Mouse (Mus musculus) liver, embryonic 14.5 days (tissue): ENCODE data around the gene Gm21981. TPM values are rescaled to one million over a fixed set of nuclear protein-coding genes. Genes with fewer than 3 reads are reported as not detected.

Experiments
- ATAC-seq: fragments of 200-750 bp; cut with Nextera tagmentation; 2 replicates; pipeline ENCODE4 v1.8.0; 2017; ENCODE audit warnings: moderate number of reproducible peaks, mild to moderate bottlenecking, moderate library complexity; ENCODE audit not compliant: insufficient read depth
- DNase-seq, 3 experiments: peaks; one replicate each; pipeline ENCODE4 v3.0.0-alpha.2; 2012 to 2013; ENCODE audit warnings: low read depth in 3 of 3, low spot score in 3 of 3
- H3K27ac ChIP-seq: fragments of 300-500 bp; sonication (generic); 2 replicates; pipeline ENCODE4 v1.5.1; 2014; ENCODE audit warnings: moderate library complexity, mild to moderate bottlenecking, control low read depth, inconsistent platforms
- H3K27me3 ChIP-seq: fragments of 300-500 bp; sonication (generic); 2 replicates; pipeline ENCODE4 v1.6.1; 2014; ENCODE audit warnings: mild to moderate bottlenecking, low read length, moderate library complexity; ENCODE audit not compliant: control insufficient read depth, insufficient read depth
- H3K36me3 ChIP-seq: fragments of 300-500 bp; sonication (generic); replicated peaks from 2 replicates; pipeline ENCODE4 v1.6.1; 2014; ENCODE audit warnings: low read depth; ENCODE audit not compliant: control insufficient read depth, insufficient read depth
- H3K4me1 ChIP-seq, 2 experiments: fragments of 200-500 bp in 1 of 2; fragments of 300-500 bp in 1 of 2; sonication (generic) in 1 of 2; replicated peaks; 2 replicates each; pipeline ENCODE4 v1.6.1; 2012 to 2014; ENCODE audit warnings: antibody characterized with exemption in 1 of 2, inconsistent platforms in 1 of 2, low read length in 1 of 2; ENCODE audit not compliant: control insufficient read depth in 2 of 2, insufficient read depth in 2 of 2
- H3K4me2 ChIP-seq: fragments of 300-500 bp; sonication (generic); 2 replicates; pipeline ENCODE4 v1.6.1; 2014; ENCODE audit warnings: low read depth, mild to moderate bottlenecking, control low read depth, moderate library complexity
- H3K4me3 ChIP-seq, 2 experiments: fragments of 200-500 bp in 1 of 2; fragments of 300-500 bp in 1 of 2; sonication (generic) in 1 of 2; 2 replicates each; pipeline ENCODE4 v1.5.1; 2012 to 2014; ENCODE audit warnings: low read depth in 2 of 2, low read length in 2 of 2, mild to moderate bottlenecking in 2 of 2, control low read depth in 1 of 2, inconsistent platforms in 1 of 2, moderate library complexity in 1 of 2; ENCODE audit not compliant: insufficient read depth in 1 of 2
- H3K9ac ChIP-seq: fragments of 300-500 bp; sonication (generic); replicated peaks from 2 replicates; pipeline ENCODE4 v1.6.1; 2014; ENCODE audit warnings: mild to moderate bottlenecking, control low read depth, moderate library complexity
- H3K9me3 ChIP-seq: fragments of 300-500 bp; sonication (generic); 2 replicates; pipeline ENCODE4 v1.6.1; 2016; ENCODE audit warnings: low read length, mixed read lengths; ENCODE audit not compliant: control insufficient read depth
- CTCF ChIP-seq: IDR thresholded peaks from 2 replicates; pipeline ENCODE4 v1.5.1; 2016; ENCODE audit warnings: antibody characterized with exemption, low read depth, control low read depth
- EP300 ChIP-seq: IDR thresholded peaks from 2 replicates; pipeline ENCODE4 v1.6.1; 2016; ENCODE audit warnings: antibody characterized with exemption, low read depth
- WGBS: fragments of 180-500 bp; shearing (Covaris S2); extraction: QIAGEN DNeasy Blood & Tissue Kit; methylation state at CpG from one replicate; pipeline ENCODE4 v1.1.7; 2014; ENCODE audit not compliant: insufficient replicate concordance; 5-methylcytosine and 5-hydroxymethylcytosine counted together
- polyA plus RNA-seq, 2 experiments: library from polyadenylated mRNA; depleted of rRNA in 1 of 2; stranded (reverse) in 1 of 2; unstranded in 1 of 2; fragments of >200 nt; fragmentation: Nextera tagmentation in 1 of 2; extraction: Ambion mirVana in 1 of 2; gene quantifications; 2 replicates each; pipeline versions ENCODE4 v1.2.1 to v1.2.3; 2012 to 2014

Gm21981 gene
- polyA plus RNA-seq, 2 experiments: 0.32 TPM; not detected in 1

DNA sequence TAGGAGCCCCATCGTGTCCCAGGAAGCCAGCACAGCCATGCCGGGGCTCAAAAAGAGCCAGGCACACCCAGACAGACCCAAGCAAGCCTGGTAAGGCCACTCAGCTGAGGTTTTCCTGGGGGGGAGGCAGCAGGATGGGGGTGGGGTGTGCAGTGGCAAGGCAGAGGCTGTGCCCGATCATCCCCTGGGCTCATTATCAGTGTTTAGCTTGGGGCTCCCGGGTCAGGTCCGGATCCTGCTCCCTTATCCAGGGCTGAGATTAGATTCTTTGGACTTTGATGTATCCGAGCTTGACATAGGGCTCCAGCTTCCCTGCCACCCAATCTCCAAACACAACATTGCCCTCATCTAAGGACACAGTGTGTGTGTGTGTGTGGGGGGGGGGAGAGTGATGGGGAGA, 17.6 kb upstream of the Gm21981 start:
- Histone ChIP-seq H3K36me3 (no peaks in the 10 kb centered on the region), H3K4me1 (0 out of 4 replicates have a peak, but pooled peaks cover 0 to 4% of the 10 kb centered on the region in 2 experiments), H3K27ac (no peak overlapping the region), H3K27me3 (no peaks in the 10 kb centered on the region), H3K4me2 (no peak overlapping the region), H3K9ac (no peak overlapping the region), H3K4me3 (no peak overlapping the region), H3K9me3 (no peaks in the 10 kb centered on the region)
- ATAC-seq (no peak), DNase-seq (no peak)
- 35% methylated on average over 6 of the region's 6 CpGs for WGBS
- no peak for TF ChIP-seq EP300
- TF ChIP-seq CTCF: no peak

DNA sequence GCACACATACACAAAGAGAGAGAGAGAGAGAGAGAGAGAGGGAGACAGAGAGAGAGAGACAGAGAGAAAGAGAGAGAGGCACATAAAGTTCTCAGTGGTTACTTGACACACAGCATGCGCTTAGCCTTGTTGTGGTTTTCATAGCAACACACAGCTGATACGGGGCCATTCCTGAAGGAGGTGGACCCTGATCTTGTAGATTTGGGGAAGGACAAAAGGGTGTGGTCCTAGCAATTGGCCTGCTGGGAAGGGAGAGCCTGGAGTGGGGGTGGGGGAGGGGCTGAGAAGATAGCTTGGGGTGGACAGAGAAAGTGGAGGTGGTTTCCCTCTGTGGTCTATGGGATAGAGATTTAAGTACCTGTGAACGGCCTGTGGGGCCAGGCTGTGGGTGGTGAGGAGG, 15.8 kb upstream of the Gm21981 start:
- Histone ChIP-seq H3K9ac (no peak overlapping the region), H3K4me1 (0 out of 4 replicates have a peak, but pooled peaks cover 0 to 4% of the 10 kb centered on the region in 2 experiments), H3K36me3 (no peaks in the 10 kb centered on the region), H3K27ac (no peak overlapping the region), H3K9me3 (no peaks in the 10 kb centered on the region), H3K4me3 (no peak overlapping the region), H3K27me3 (no peaks in the 10 kb centered on the region), H3K4me2 (no peak overlapping the region)
- TF ChIP-seq EP300 (no peak), CTCF (no peak)
- no peak for ATAC-seq
- no peak for DNase-seq
- 15% methylated on average over 3 of the region's 3 CpGs for WGBS

DNA sequence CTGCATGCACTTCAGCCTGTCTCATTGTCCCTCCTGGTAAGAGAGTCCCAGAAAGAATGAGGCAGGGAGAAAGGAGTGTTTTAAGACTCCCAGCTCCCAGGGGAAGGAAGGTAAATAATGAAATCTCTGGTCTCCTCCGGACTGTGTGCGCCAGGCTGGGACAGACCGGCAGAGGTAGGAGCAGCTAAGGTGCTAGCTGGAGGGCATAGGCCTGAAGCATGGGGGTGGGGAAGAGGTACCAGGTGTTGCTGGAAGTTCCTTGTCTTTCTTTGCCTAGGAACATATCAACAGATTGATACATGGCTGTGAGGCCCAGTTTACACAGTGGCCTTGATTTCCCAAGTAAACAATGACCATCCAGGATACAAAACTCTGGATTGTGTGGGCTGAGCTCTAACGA, 14.7 kb upstream of the Gm21981 start:
- no peak overlapping the region for H3K9ac ChIP-seq
- TF ChIP-seq CTCF (no peak), EP300 (no peak)
- H3K4me3 ChIP-seq: no peak overlapping the region
- no peak overlapping the region for H3K4me2 ChIP-seq
- H3K9me3 ChIP-seq: no peaks in the 10 kb centered on the region
- ATAC-seq: no peak
- H3K27me3 ChIP-seq: peaks cover 4% of the 10 kb centered on the region
- WGBS: 59% methylated on average over 4 of the region's 4 CpGs
- H3K27ac ChIP-seq: no peak overlapping the region
- H3K36me3 ChIP-seq: no peaks in the 10 kb centered on the region
- H3K4me1 ChIP-seq: 0 out of 4 replicates have a peak, but pooled peaks cover 0 to 4% of the 10 kb centered on the region in 2 experiments
- no peak for DNase-seq

DNA sequence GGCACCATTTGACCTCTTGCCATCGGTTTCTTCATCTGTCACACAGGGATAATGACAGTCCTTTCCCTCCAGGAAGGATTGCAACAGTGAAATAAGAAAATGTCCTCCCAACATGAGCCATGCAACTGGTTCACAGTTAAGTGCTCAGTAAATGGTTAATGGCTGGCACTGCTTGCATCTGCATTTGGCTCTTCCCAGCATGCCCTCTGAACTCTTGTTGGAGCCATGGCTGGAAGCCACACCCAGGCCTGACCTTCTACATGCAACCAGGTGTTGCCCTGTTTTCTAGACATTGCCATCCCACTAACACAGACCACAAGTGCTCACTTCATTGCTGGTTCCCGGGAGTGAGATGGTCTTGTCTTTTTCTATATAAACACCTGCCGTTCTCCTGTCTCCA, 13.7 kb upstream of the Gm21981 start:
- no peak overlapping the region for H3K27ac ChIP-seq
- H3K4me2 ChIP-seq: no peak overlapping the region
- no peak for ATAC-seq
- H3K36me3 ChIP-seq: no peaks in the 10 kb centered on the region
- TF ChIP-seq EP300: no peak
- TF ChIP-seq CTCF: no peak
- no peak overlapping the region for H3K9ac ChIP-seq
- 0 out of 4 replicates have a peak, but pooled peaks cover 0 to 4% of the 10 kb centered on the region in 2 experiments for H3K4me1 ChIP-seq
- no peaks in the 10 kb centered on the region for H3K9me3 ChIP-seq
- no peak overlapping the region for H3K4me3 ChIP-seq
- 58% methylated on average over 3 of the region's 3 CpGs for WGBS
- H3K27me3 ChIP-seq: peaks cover 9% of the 10 kb centered on the region
- no peak for DNase-seq

DNA sequence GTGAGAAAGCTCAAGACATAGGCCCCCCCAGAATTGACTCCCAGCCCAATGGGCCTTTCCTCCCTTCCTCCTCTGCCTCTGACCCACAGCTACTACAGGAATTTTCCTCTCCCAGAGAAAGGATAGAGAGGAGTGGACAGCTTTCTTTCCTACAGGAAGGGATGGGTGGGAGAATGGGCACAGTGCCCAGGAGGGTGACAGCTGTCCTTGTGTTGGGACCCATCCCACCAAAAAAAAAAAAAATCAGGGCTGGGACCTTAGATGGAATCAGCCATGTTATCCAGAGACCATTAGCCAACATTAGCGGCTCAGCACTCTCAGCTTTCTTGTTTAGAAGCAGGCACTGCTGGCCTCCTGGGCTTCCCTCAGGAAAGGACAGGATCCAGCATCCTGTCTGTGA, 11.9 kb upstream of the Gm21981 start:
- TF ChIP-seq CTCF: no peak
- no peak for TF ChIP-seq EP300
- WGBS: 41% methylated on average over 1 of the region's 1 CpGs
- DNase-seq (no peak), ATAC-seq (no peak)
- Histone ChIP-seq H3K4me3 (no peak overlapping the region), H3K4me2 (no peak overlapping the region), H3K27me3 (peaks cover 15% of the 10 kb centered on the region), H3K4me1 (0 out of 4 replicates have a peak, but pooled peaks cover 0 to 2% of the 10 kb centered on the region in 2 experiments), H3K9me3 (no peaks in the 10 kb centered on the region), H3K27ac (no peak overlapping the region), H3K36me3 (no peaks in the 10 kb centered on the region), H3K9ac (no peak overlapping the region)
